Mouse (Mus musculus): Measurements from ENCODE around the gene Stk39. TPM values are rescaled to one million over a fixed set of nuclear protein-coding genes. Genes with fewer than 3 reads are reported as not detected.

The Stk39 gene
- total RNA-seq, 2 experiments from 2014 or later = 82.0 to 87.6 TPM

DNA sequence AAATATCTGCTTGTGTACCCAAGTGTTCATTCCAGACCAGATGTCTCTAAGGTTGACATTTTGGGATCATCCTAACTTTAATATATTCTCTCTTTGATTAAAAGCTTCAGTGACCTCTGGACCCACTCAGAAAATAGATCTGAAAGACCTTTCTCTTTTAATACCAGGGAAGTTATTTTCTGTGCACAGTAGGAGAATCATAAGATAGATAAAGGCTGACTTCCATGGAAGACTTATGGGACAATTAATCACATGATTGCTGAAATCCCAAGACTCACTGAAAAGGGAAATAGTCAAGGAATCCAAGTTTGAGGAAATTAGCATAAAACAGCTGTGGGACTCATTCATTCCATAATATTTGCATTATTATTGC is 278.6 kb downstream of the Stk39 start:
- intact Hi-C loops (cut with DNase I) = no loop called here
- TF ChIP-seq CTCF (IDR thresholded peaks at IDR 0.05) = no peak

DNA sequence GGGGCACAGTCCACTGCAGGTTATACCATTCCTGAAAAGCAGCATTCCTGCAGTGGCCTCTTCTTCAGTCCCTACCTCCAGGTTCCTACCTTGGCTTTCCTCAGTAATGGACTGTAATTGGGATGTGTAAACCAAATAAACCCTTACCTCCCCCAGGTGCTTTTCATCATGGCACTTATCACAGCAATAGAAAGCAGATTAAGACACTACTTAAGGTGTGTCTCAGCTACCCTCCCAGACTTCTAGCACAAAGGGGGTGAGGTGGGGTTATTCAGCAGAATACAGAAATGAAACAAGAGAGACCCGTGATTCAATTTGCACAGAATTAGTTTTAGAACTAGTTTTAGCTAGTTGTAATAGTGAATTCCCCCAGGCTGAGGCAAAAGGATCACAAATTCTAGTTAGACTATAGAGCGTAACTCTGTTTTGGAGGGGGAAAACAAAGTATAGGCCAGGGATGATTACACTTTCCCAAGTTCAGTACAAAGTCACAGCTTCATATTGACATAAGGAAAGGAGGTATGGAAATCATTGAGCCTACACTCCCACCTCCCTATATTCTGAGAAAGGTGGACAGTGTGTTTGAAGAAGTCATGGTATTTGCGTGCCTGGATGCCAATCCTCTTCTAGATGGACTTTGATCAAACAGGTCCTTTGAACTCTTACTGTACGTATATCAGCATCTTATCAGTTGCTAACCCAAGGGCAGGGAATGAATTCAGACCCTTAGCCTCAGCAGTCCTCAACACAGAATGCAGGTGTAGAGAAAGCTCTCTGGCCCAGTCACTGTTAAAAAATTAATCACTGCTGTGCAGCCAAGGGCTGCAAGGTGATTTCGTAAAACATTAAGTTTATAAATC is 279.2 kb downstream of the Stk39 start:
- no peak overlapping the region for H3K4me3 ChIP-seq
- intact Hi-C loops (cut with DNase I) = no loop called here
- TF ChIP-seq CTCF (IDR thresholded peaks at IDR 0.05) = no peak
- no peak overlapping the region for H3K27ac ChIP-seq
- no peak for DNase-seq (ENCODE audit: extremely low spot score in 1 of 2, low spot score in 2 of 2)

More for the DNA sequence above, 278.6 kb downstream of the Stk39 start:
- Histone ChIP-seq H3K27ac (no peak overlapping the region), H3K4me3 (no peak overlapping the region)
- DNase-seq (ENCODE audit: extremely low spot score in 1 of 2, low spot score in 2 of 2) = no peak

DNA sequence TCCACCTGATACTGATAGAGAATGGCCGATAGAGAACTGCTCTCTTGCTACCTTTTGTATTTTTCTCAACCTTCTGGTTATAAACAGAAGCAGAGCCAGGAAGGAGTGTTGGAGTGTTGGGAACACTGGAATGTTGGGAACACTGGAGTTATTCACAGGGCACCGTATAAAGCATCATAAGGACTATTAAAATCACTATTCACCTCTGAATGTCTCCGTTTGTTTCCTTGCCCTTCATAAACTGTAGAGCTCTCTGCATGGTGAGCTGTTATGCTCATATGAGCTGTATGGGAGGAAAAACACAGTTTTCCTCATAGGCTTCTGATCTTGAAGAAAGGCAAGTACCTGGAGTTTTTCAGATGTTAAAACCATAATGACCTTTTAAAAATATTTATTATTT is 295.6 kb downstream of the Stk39 start:
- intact Hi-C loops (cut with DNase I) = no loop called here
- Histone ChIP-seq H3K27ac (no peak overlapping the region), H3K4me3 (no peak overlapping the region)
- no peak for DNase-seq (ENCODE audit: extremely low spot score in 1 of 2, low spot score in 2 of 2)
- TF ChIP-seq CTCF (IDR thresholded peaks at IDR 0.05) = no peak

DNA sequence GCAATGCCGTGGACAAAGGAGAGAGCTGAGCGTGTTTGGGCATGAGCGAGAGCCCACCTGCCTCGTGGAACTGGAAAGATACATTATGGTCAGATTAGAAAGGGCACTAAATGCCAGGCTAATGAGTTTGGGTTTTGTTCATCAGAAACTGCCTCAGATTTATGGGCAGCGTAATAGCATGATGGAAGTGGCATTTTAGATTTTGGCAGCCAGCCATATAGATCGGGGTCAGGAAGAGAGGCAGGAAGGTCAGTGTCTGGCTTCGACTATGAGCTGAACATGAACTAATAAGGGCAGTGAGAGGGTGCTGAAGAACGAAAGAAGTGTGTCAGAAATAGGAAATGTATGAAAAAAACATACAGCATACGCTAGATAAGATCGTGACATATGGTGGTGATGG is 300.8 kb downstream of the Stk39 start:
- intact Hi-C loops (cut with DNase I) = no loop called here
- DNase-seq (ENCODE audit: extremely low spot score in 1 of 2, low spot score in 2 of 2) = no peak
- H3K27ac ChIP-seq = no peak overlapping the region
- TF ChIP-seq CTCF (IDR thresholded peaks at IDR 0.05) = no peak
- H3K4me3 ChIP-seq = no peak overlapping the region

DNA sequence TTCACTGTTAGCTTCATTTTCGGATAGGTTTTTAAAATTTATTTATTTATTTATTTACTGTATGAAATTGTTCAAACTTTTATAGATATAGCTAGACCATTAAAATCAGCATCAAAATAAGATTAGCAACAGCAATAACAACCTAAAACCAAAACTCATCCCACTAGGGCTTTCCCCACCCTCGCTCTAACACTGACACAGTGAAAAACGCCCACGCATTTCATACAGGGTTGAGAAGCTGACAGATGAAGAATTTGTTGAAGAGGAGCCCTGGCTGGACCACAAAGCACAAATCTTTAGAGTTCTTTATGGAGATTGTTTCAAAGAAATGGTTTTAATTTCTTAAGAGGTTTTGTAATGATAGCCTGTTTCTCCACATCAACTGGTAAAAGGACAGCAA is 310.1 kb downstream of the Stk39 start:
- Histone ChIP-seq H3K4me3 (no peak overlapping the region), H3K27ac (no peak overlapping the region)
- intact Hi-C loops (cut with DNase I) = no loop called here
- no peak for DNase-seq (ENCODE audit: extremely low spot score in 1 of 2, low spot score in 2 of 2)
- no peak for TF ChIP-seq CTCF (IDR thresholded peaks at IDR 0.05)

DNA sequence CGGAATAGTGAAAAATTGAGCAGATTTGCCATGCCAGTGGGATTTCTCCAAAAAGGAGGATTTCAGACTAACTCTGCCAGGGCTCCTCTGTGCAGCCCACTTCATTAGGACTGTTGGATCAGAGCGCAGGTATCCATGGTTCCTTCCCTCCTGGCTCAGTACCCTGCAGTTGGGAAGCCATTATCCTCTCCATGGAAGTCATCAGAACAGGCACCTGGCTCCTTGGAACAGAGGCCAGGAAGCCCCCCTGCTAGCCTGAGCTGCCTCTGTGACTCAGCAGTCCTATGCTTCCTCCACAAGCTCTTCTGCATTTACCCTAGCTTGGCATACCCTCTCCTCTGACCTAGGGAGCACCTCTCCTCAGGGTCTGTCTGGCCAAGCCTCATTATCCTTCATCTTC is 311.5 kb downstream of the Stk39 start:
- intact Hi-C loops (cut with DNase I) = no loop called here
- no peak overlapping the region for H3K4me3 ChIP-seq
- no peak overlapping the region for H3K27ac ChIP-seq
- TF ChIP-seq CTCF (IDR thresholded peaks at IDR 0.05) = no peak
- no peak for DNase-seq (ENCODE audit: extremely low spot score in 1 of 2, low spot score in 2 of 2)

Other genes starting within 250 kb of the Stk39 start
- gene 4933409G03Rik, start 110.1 kb upstream of the Stk39 start, total RNA-seq (2021) = not detected
- gene 4932414N04Rik, start 184.2 kb upstream of the Stk39 start, total RNA-seq (2021) = not detected